Mouse (Mus musculus) megakaryocyte, adult 5-6 weeks (primary cell): ENCODE measurements around the gene Cnga4. TPM values are rescaled to one million over a fixed set of nuclear protein-coding genes. Genes with fewer than 3 reads are reported as not detected.
"Not testable (repeated sequence)": the region's sequence is repeated elsewhere in the genome, so short reads cannot be mapped to it uniquely, and the experiment has no call there.

Source experiments
- ATAC-seq: 2 replicates; pipeline ENCODE4 v1.8.0; 2016; ENCODE audit warnings: mild to moderate bottlenecking, inconsistent platforms; ENCODE audit not compliant: poor library complexity, severe bottlenecking
- total RNA-seq, 2 experiments: library from RNA; stranded (forward) in 1 of 2; stranded (reverse) in 1 of 2; fragments of 153-499, 151-499 nt in 1 of 2; fragments of 221-1000, 200-1000 nt in 1 of 2; gene quantifications; 2 replicates each; pipeline versions ENCODE4 v1.2.3 to v1.2.4; 2015 to 2017

Gene Cnga4
- 0.25 TPM in 1 of 2 replicates, not detected in the other for total RNA-seq (2015)
- total RNA-seq (2017), result not detected in 2 replicates

DNA sequence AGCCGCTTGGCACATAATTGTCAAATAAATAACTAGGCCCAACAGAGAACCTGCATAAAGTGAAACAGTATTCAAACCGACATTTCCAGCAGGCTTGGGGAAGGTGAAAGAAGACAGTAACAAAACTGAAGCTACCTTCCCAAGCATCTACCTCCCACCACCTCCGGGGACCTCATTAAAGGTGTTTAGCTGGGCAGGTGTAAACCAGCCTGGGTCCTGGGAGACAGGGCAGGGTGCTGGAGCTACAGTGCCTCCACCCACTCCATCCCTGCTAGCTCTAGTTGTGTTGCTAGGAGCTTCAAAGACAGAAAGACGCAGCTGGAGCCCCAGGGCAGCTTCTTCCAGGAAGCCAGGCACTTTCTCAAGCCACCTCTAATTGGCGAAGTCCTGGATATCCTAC lies at the start of gene Cnga4:
Cnga4 (plus strand) TSS at position 301 of the 400 bp plus-strand sequence.
- no peak for ATAC-seq

DNA sequence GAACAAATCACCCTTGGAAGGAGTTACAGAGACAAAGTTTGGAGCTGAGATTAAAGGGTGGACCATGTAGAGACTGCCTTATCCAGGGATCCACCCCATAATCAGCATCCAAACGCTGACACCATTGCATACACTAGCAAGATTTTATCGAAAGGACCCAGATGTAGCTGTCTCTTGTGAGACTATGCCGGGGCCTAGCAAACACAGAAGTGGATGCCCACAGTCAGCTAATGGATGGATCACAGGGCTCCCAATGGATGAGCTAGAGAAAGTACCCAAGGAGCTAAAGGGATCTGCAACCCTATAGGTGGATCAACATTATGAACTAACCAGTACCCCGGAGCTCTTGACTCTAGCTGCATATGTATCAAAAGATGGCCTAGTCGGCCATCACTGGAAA lies 48.3 kb upstream of the Cnga4 start:
- not testable (repeated sequence) for ATAC-seq

DNA sequence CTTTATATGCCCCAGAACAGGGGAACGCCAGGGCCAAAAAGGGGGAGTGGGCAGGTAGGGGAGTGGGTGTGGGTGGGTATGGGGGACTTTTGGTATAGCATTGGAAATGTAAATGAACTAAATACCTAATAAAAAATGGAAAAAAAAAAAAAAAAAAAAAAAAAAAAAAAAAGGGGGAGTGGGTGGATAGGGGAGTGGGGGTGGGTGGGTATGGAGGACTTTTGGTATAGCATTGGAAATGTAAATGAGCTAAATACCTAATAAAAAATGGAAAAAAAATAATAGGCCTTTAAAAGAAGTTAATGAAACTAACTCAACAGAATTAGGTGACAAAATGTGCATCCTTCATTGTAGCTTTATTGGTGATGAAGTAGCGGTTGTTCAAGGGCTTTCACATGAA lies 47.9 kb upstream of the Cnga4 start:
- not testable (repeated sequence) for ATAC-seq

DNA sequence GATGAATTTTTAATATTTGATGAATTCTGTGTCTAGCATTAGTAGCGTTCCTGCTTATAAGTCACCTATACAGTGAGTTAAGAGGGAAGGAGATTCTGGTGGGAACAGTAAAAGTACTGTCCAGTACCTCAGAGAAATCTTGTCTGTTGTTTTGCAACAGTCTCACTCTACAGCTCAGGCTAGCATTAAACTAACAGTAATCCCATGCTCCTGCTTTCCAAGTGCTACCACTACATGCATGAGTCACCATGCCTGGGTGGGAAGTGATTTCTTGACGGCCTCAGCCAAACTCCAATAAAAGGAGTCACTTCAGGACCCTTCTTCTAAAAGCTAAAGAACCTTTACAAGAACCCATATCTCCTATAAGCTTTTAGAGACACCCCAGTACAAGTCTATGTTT lies 42.7 kb upstream of the Cnga4 start:
- no peak for ATAC-seq

DNA sequence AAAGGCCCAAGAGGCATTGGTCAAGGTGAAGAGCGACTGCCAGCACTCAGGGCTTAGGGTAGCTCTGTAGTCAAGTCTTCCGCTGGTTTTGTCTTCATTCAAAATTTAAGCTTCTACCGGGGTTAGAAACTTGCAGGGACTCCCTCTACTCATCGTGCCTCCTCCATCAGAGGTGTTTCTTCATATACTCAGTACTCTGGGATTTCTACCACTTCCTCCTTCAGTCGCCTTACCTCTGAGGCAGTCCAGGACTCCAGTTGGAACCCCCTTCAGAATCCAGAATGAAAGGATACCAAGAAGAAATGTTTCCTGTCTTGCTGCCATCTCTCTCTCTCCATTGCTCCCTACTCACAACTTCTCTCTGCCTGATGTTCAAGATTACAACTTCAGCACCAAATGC lies 37.1 kb upstream of the Cnga4 start:
- ATAC-seq, result peak; percentile 35; the same call in 1 of the 2 replicates

DNA sequence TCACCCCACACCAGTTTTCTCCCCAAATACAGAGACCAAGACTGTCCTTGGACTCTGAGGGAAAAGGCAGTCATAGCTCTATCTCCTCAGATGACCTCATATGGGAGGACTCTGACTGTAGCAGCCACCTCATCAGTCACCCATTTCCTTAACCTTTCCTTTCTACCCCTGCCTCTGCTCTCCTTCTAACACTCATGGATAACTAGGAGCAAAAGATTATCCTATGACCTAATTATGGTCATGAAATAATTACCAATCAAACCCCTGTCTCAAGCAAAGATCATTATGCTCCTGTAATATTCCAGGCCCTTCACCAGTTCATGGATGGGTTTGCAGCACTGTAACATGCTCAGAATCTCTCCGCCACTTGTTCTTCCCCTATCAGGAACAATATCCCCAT lies 36.4 kb upstream of the Cnga4 start, which contains the start of gene Olfr692:
Olfr692 (plus strand) TSS at position 301 of the 400 bp plus-strand sequence.
- ATAC-seq, result no peak

DNA sequence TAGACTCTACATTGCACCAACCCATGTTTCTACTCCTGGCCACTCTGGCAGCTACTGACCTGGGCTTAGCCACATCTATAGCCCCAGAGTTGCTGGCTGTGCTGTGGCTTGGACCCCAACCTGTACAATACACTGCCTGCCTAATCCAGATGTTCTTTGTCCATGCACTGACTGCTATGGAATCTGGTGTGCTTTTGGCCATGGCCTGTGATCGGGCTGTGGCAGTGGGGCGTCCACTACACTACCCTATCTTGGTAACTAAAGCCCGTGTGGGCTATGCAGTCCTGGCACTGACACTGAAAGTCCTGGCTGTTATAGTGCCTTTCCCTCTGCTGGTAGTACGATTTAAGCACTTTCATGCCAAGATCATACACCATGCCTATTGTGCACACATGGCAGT lies 35.8 kb upstream of the Cnga4 start:
- ATAC-seq, result no peak

DNA sequence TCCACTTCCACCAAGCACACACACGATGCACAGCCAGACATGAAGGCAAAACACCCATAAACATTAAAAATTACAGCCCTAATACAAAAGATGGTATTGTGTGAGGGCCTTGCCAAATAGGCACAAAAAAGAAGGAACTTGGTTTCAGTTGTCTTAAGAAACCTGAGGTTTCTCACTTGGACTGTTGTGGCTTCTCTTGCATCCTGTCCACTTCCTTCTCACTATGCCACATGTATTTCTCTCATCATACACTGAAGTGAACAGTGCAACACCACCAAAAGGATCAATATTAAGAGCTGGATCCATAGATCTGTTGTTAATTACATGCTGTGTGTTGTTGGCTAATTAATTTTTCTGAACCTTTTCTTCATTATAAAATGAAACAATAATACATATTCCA lies 31.5 kb upstream of the Cnga4 start:
- ATAC-seq, result peak; percentile 90

DNA sequence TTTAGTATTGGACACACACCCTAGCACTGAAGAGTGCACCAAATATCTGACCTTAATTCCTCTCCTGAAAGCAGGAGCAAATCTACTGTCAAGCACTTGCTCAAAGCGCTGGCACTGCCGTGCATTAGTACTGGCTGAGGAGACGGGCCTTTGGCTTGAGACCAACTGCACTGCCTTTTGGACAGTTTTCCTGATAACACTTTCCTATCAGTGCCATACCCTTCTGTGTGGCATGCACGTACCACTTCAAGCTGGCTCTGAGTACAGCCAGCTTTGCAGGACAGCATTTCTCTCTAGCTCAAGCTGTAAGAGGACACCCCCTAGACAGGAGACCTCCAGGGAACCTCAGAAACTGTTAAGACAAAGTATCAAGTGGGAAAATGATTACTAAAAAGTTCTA lies 30.9 kb upstream of the Cnga4 start:
- ATAC-seq, result peak; percentile 6

DNA sequence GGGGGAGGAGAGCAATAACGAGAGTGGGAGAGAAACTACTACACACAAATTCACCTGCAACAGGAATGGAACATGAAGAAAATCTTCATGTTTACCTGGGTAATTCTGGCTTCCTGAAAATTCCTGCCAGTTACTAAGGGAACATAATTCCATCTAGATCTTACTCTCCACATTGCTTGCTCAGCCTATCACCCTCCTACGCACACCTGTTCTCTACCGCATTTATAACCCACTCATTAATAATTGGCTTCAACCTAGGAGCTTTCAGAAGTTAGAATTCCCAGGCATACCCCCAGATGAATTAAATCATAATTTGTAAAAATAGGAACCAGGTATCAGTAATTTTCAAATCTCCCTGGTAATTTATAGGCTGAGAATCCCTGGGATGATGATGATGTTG lies 30.4 kb upstream of the Cnga4 start:
- ATAC-seq, result no peak

DNA sequence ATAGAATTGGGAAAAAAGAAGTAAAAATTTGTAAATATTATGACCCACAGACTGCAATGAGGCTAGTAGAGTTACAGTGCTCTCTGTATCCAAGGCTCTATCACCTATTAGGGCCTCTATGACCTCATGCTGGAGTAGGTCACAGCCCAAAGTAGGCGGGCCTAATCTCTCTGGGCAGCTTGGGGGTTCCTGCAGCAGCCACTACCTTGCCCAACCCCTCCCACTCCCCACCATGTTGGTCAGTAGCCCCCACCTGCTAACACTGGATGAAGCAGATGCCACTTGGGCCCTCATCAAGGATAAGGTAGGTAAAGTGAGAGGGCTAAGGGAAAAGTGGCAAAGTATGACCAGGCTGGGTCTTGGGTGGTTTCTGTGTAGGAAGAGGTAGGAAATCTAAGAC lies 29.5 kb upstream of the Cnga4 start, which contains the start of gene Gm5901:
Gm5901 (plus strand) TSS at position 173 of the 400 bp plus-strand sequence.
- ATAC-seq, result no peak

DNA sequence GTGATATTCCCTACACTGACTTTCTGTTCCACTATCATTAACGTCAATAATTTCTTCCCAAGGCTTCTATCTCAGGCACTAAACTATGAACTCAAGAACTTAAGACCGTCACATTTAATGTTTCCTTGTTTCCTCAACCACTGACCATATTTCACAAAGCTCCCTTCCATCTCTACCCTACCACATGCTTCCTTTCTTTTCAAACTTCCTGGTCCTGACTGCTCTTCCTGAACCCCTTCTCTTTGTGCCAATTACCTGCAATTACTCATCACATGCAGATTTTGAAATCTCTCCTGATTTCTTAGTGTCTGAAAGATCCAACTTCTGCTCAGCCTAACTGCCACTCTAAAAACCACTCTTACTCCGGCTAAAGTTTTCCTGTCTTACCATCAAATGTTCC lies 24.0 kb upstream of the Cnga4 start:
- peak; percentile 31; the same call in 1 of the 2 replicates for ATAC-seq

DNA sequence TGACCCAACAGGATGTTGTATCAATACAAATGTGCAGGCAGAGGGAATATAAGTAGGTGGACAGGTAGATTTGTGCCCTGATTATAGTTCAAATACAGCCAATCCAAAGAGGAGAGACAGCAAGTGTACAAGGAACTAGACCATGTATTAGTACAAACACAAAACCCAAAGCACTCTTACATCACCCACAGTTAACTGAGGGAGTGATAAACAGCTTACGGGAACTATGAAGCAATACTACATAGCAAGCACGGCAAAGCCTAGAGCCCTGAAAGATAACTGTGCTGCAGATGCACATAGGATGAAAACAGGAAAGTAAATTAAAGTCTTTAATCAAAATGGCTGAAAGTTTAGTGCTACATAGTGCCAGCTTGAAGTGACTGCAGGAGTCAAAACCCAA lies 16.7 kb upstream of the Cnga4 start:
- peak; percentile 74 for ATAC-seq

DNA sequence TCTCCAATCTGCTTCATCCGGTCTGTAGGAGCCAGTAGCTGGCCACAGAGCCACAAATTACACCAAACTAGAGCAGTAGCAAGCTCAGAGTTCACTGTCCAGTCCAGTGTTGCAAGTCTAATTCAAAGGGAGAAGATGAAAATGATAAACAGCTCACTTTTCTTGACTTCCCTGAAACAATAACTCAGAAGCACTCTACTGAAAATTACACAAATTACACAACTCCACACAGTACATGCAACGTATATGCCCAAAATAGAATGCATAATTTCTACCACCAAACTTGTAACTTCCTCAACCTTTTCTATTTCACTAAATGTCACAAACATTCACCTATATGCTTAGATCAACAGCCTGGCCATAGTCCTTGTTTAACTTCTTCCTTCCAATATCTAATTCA lies 14.1 kb upstream of the Cnga4 start:
- peak; percentile 69 for ATAC-seq

DNA sequence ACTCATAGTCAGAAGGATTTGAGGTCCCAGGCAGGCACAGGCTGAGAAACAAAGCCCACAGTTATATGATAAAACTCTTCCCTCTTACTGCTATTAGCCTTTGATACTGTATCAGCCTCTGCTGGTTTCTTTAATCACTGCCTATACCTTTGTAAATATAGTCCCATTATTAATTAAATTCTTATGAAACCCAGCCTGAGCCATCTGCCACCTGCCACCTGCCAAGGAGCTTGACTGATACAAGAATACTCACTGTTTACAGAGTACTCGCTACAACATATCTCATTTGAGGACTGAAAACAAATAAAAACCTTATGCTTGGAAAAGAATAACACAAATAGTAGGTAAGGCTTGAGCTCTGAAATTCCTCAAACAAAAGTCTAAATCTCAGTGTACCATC lies 9.8 kb upstream of the Cnga4 start:
- no peak for ATAC-seq

DNA sequence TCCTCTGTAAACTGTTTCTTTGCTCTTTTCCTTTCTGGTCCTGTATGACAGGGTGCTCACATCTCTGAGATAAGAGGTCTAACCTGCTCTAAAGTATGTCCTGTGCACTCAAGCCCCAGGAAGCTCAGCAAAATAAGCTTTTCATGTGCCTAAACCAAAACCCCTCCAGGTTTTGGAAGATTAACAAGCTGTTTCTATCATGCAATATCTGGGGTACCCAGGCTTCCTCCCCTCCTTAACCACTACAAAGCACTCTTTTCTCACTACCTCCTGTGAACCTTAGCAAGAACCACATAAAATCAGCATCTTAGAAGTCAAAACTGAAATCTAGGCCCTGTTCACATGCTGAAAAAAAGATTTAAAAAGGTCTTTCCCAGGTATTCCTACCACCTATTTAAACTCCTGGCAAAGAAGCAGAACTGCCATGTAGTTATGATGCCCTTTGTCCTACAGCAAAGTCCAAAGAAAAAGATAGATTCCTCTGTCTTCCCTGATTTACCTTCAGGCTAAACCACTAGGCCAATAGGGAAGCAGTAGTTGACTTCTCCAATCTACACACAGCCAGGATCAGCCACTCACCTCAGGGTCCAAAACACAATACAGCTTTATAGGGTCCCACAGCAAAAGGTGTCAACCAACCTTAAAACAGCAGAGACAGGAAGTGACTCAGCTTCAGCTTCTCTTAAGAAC lies 9.1 kb upstream of the Cnga4 start:
- ATAC-seq, result no peak

DNA sequence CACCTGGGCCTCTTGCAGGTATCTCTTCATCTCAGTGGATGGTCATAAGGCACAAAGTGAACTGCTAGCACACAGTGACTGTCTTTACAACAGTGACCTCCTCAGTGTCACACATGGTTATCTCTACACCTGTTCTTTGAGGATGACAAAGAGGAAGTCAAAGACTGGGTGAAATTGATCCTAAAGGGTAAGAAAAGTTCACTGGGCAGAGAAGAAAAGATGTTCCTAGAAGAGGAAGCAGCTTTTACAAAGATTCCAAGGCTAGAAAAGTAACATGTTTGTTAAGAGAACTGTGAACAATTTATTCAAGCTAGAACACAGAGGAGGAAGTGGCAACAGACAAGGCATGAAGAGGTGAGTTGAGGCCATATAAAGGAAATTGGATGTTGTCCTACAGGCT lies 8.2 kb upstream of the Cnga4 start:
- no peak for ATAC-seq

DNA sequence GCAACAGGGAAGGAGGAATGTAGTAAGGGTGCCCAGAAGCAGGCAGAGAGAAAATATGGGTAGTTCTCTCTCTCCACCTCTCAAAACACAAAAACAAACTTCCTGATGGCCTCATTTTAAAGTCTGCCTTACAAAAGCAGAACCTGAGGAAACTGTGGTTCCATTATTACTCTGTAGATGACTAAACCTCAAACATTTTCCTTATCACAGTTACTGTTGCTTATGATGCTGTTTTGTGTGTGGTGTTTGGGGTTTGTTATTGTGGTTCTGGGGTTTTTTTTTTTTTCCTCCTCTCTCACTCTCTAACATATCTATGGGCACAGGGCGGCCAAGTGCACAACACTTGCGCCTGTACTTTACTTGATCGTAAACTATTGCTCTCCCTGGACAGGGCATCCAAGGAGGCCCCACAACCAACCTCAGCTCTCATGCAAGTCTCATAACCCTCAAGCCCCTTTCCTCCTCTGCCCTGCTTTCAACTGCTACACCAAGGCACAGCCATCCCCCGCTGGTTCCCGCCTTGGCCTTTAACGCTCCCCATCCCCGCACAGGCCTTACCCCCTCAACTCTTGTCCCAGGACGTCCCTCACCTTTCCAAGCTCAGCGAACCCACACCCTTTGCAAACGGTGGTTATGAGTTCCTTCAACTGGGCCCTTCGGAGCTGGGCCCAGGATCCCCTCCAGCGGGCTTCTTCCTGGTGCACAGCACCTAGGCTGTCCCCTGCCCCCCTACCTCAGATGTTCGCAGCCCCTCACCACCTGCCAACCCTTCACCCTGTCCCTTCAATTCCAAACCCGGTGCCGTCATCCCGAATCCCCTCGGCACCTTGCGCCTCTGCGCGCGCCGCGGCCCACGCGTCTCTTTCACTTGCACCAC lies 5.1 kb upstream of the Cnga4 start:
- ATAC-seq, result peak; percentile 49

DNA sequence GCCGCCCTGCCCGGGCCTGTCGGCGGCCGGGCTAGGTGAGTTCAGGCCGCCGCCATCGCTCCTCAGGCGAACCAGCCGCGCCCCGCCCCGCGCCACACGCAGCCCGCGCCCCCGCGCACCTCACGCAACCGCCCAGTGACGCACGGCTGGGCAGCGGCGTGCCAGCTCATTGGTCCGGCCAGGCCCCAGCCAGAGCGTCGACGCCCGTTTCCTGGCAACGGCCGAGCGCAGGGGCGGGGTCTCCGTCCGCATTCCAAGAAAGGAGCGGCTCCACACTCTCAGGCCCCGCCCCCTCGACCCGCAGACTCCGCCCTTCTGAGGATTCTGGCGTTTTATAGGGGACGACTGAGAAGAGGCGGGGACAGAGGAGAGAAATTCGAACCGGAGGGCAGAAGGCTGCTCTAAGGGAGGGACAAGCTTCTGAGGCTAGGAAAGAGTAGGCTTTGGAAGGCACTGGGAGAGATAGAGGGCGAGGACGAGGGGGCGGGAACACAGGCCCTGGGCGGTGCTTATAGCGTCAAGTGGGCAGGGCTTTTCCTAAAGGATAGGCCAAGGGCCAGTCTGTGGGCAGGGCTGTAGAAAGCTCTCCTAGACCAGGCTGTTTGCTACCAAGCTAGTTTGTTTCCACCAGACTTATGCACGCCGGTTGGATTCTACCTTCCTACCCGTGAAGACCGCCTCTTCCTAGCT lies 4.3 kb upstream of the Cnga4 start, which contains the start of gene Fam160a2:
Fam160a2 (minus strand) TSS at position 120 of the 690 bp plus-strand sequence.
- peak; percentile 75 for ATAC-seq

DNA sequence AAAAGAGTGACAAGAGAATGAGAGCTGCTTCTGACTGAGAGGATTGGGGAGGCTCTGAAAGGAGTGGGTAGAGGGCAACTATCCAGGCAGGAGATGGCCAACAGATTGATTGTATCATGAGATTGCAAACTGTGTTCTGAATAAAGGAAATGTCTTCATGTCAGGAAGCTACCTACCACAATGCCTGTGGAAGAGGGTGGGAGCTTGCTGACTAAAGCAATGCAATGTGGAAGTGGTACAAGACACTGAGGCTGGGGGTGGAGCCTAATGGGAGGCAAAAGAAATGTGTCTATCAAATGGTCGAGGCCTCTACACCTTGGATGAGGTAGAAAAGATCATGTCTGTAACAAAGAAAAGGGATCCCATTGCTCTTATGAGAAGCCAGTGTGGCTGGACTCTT lies 2.0 kb downstream of the Cnga4 start:
- peak; percentile 67 for ATAC-seq
